Mouse (Mus musculus): ENCODE measurements around the gene Rrm2.

The Rrm2 gene

GRCm38 (mm10) chr12:24753680-24754079 is 45.6 kb downstream of the Rrm2 start:
- no peak for DNase-seq

GRCm38 (mm10) chr12:24754693-24755092 is 46.7 kb downstream of the Rrm2 start:
- DNase-seq = no peak

- DNase-seq = no peak
These were observed 47.4 kb downstream of the Rrm2 start for GRCm38 (mm10) chr12:24755471-24755870.

- no peak for DNase-seq
These were observed 49.3 kb downstream of the Rrm2 start for GRCm38 (mm10) chr12:24757387-24757786.

- DNase-seq = no peak
These were observed 50.3 kb downstream of the Rrm2 start for GRCm38 (mm10) chr12:24758374-24758773.

GRCm38 (mm10) chr12:24762253-24762652 is 54.2 kb downstream of the Rrm2 start:
- no peak for DNase-seq
